Mouse (Mus musculus) heart, adult 8-10 months (tissue): ENCODE results near the gene Crxos. TPM values are rescaled to one million over a fixed set of nuclear protein-coding genes. Genes with fewer than 3 reads are reported as not detected.
"Not testable (repeated sequence)": the region's sequence is repeated elsewhere in the genome, so short reads cannot be mapped to it uniquely, and the experiment has no call there.

ENCODE experiments used
- DNase-seq: peaks from one replicate; pipeline ENCODE4 v3.0.0; 2022; ENCODE audit warnings: low spot score
- total RNA-seq, 4 experiments: library from RNA; stranded (reverse); gene quantifications; 2 replicates each; pipeline ENCODE4 v1.2.4; 2022

The Crxos gene
- not detected for total RNA-seq

DNA sequence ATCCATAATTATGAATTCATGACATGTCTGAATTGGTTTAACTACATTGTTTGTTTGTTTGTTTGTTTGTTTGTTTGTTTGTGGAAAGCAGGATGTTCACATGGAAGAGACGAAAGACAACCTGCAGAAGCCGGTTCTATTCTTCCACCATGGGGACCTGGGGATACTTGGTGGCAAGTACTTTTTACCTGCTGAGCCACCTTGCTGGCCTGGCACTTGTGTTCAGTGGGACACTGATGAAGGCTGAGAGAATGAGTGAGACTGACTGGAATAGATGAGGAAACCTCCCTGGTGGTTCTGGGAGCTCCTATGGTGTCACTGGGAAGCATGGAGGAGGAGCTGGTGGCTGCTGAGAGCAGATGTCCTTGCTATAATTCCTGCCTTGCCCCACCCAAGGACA lies at the start of gene Crxos:
TSS of gene Crxos (plus strand) at position 301 of the 400 bp plus-strand sequence.
- no peak for DNase-seq

- no peak for DNase-seq
Observed at GRCm38 (mm10) chr7:15839578-15839977, 42.8 kb upstream of the Crxos start, which contains the start of gene Obox6. Obox6 (minus strand) TSS chr7:15839678.

DNA sequence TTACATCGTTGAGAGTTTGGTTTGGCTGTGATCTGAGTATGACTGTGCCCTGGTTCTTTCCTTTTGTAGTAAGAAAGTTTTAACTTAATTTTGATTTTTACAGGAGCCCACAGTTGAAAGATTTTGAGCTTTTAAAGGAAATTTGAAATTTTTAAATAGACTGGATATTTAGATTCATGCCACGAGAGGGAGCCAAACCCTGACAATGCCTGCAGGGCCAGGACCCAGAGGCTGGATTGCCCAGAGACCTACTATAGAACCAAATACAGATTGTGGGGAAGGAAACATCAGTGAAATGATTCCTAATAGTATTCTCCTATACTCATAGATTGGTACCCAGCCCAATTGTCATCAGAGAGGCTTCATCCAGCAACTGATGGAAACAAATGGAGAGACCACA lies 22.8 kb upstream of the Crxos start:
- DNase-seq: no peak

GRCm38 (mm10) chr7:15864104-15864503 lies 18.3 kb upstream of the Crxos start:
- DNase-seq: no peak

DNA sequence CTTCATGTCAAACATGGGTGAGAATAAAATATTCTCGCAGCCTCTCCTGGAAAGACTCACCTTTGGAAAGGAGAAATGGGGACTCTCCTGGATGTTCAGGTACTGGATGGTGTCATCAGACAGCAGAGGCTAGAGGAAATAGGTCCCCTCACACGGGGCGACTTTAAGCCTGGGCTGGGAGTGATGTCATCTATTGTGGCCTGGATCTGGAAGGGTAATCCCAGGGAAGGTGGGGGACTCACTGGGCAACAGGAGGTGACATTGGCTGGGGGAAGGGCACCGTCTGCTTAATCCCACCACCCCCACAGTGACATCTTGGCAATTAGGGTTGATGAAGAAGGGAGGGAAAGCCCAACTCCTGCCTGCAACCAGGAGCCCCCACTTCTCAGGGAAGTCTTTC lies 2.7 kb upstream of the Crxos start, which contains the start of gene Crx:
TSS of gene Crx (minus strand) at position 213 of the 400 bp plus-strand sequence.
- DNase-seq: no peak

DNA sequence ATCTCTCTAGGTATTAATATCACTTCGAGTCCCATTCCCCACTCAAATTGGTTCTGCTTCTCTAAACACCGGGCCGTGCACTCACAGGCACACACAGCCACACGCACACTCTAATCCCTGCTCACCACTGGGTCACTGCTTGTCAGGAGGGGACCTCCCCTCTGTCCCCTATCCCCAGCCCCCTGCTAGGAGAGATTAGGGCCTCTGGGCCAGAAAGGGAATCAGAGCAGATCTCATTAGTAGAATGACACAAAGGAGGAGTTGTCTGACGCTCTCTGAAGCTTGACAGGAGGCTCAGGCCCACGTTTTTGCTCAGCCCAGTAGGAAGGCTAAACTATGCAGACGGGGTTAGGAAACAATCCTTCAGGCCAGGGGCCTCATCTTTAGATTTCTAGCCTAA lies 1.0 kb upstream of the Crxos start:
- no peak for DNase-seq

DNA sequence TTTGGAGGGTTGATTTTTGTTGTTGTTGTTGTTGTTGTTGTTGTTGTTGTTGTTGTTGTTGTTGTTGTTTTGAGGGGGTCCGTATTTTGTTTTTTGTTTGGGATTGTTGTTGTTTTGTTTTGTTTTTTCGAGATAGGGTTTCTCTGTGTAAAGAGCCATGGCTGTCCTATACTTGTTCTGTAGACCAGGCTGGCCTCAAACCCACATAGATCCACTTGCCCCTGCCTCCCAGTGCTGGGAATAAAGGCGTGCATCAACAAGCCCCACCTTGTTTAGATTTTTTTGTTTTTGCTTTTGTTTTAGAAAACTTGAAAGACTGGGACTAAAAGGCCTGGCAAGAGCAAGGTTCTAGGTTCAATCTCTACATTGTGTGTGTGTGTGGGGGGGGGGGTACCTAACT lies 586 bp upstream of the Crxos start:
- DNase-seq: no peak

GRCm38 (mm10) chr7:15884127-15884526 lies 1.7 kb downstream of the Crxos start:
- no peak for DNase-seq

GRCm38 (mm10) chr7:15894251-15894650 lies 11.8 kb downstream of the Crxos start:
- no peak for DNase-seq

DNA sequence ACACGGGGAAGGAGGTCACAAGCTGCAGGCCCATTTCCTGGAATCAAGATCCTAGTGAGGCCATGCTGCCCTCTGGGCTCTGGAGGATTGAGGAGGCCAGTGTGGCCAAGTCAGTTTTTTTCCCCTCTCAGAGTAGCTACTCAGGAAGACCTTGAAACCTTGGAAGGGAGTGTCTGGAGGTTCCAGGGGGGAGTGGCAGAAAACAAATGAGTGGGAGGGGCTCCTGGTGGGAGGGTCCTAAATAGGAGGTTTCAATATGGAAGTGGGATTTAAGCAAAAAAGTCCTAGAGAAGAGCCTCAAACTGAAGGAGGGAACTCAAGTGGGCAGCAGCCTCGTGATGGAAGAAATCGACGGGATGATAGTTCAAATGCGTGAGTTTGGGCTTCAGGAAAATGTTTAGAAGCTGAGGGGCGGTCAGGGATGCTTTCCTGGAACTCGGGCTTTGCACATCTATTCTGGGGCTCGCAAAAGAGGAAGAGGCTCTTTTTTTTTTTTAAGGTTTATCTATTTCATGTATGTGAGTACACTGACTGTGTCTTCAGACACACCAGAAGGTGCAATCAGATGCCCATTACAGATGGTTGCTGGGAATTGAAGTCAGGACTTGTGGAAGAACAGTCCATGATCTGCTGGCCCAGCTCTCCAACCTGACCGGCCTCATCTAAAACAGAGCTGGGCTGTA lies 19.1 kb downstream of the Crxos start:
- DNase-seq: no peak

DNA sequence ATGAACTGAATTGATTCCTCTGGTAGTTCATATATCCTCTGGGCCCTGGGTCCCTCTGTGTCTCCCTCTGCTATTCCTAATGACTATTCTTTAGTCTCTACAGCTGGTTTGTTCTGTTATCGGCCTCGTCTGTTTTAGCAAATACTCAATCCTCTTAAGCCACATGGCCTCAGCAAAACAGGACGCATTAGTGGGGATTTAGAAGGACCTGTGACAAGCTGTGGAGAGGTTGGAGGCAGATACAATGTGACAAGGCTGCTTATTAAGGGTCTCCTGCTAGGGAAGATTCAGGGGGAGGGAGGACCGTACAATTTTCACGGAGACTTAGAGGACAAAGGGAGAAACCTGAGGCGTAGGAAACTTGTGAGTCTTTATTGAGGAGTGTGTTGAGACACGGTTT lies 23.4 kb downstream of the Crxos start:
- no peak for DNase-seq

DNA sequence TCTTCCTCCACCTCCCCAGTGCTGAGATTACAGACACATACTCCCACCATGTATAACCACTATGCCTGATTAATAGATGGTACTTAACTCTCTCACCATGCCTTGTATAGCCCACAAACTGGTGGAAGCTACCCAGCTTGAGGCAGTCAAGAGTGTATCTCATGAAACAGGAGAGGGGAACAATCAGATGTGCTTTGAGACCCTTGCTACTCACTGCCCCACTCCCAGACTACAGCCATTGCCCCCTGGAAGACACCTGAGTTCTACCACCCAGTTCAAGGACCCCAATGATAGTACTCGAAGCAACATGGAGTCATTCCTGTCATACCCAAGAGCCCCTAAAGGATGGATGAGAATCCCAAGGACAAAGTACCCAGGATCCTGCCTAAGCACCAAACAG lies 24.2 kb downstream of the Crxos start:
- DNase-seq: no peak

GRCm38 (mm10) chr7:15907971-15908590 lies 25.7 kb downstream of the Crxos start:
- DNase-seq: no peak

- no peak for DNase-seq
Observed at GRCm38 (mm10) chr7:15910521-15910920, 28.1 kb downstream of the Crxos start.

DNA sequence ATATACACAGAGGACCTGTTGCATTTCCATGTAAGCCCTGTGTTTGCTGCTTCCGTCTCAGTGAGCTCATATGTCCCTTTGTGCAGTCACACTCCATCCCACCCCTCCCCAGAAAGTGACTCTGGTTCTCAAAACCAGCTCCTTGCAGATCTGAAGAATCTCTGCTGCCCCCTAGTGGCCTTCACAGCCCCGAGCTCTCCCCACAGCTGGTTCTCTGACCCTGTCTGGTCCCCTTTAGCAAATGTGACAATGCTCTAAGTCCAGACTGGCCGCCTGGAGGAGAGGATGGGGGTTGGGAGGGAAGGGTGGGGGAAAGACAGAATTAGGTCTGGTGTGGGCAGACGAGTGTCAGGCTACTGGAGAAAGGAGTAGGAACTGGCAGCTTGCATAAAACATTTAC lies 29.8 kb downstream of the Crxos start:
- DNase-seq: peak; percentile 50

DNA sequence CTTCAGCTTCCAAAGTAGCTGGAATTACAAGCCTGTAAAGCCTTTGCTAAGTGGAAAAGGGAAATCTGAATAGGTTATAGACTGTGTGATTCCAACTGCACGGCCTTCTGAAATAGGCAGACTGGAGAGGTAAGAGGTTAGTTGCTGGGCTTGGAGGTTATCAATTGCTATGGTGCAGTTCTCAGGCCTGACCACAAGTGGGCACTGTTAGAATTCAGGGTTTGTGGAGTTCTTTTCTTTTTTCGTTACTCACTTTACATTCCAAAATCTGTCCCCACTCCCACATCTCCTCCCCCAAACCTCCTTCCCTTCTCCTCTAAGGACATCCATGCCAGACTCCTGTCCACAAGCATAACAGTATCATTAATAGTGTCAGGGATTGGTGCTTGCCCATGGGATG lies 31.8 kb downstream of the Crxos start:
- peak; percentile 33 for DNase-seq

GRCm38 (mm10) chr7:15914751-15915150 lies 32.3 kb downstream of the Crxos start:
- no peak for DNase-seq

GRCm38 (mm10) chr7:15915695-15916094 lies 33.3 kb downstream of the Crxos start:
- DNase-seq: not testable (repeated sequence)

DNA sequence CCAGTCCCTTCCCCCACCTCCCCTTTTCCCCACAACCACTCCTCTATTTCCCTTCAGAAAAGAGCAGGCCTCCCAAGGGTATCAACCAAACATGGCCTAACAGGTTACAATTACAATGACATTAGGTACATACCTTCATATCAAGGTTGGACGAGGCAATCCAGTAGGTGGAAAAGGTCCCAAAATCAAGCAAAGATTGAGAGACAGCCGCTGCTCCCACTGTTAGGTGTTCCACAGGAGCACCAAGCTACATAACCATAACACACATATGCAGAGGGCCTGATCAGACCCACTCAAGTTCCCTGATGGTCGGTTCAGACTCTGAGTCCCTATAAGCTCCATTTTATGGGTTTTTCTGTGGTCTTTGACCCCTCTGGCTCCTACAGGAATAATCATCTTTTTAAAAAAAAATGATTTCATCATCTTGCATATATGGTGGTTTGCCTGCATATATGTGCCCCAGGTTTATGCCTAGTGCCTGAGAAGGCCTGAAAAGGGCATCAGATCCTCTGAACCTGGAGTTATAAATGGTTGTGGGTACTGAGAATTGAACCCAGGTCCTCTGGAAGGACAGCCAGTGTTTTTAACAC lies 33.8 kb downstream of the Crxos start:
- no peak for DNase-seq

- DNase-seq: no peak
Observed at GRCm38 (mm10) chr7:15916996-15917395, 34.6 kb downstream of the Crxos start.

- no peak for DNase-seq
Observed at GRCm38 (mm10) chr7:15918371-15918770, 36.0 kb downstream of the Crxos start.

GRCm38 (mm10) chr7:15919947-15920346 lies 37.5 kb downstream of the Crxos start:
- DNase-seq: no peak

- no peak for DNase-seq
Observed at GRCm38 (mm10) chr7:15920645-15921190, 38.3 kb downstream of the Crxos start.
